Mouse (Mus musculus): ENCODE measurements at regions not wholly inside any gene's neighbourhood (a gene's known extent, or its start where the extent isn't known, plus 50 kb on each side); places are given as distances from the start of the nearest gene placed in this dataset.

GRCm38 (mm10) chrX:140279266-140279665 lies 62.8 kb upstream of the Frmpd3 start:
- Histone ChIP-seq H3K27me3 (ENCODE audit: insufficient read depth, poor library complexity, severe bottlenecking) (peaks cover 92% of the 10 kb centered on the region), H3K27ac (no peak overlapping the region), H3K4me1 (replicated peaks) (peaks cover 9% of the 10 kb centered on the region; the same call in 1 of the 2 replicates), H3K9me3 (no peaks in the 10 kb centered on the region), H3K4me3 (peak overlapping the region; percentile 64; the same call in 1 of the 2 replicates), H3K36me3 (no peaks in the 10 kb centered on the region)
- DNase-seq (ENCODE audit: low spot score): peak; percentile 22
- WGBS: 15% methylated on average over 6 of the region's 6 CpGs

DNA sequence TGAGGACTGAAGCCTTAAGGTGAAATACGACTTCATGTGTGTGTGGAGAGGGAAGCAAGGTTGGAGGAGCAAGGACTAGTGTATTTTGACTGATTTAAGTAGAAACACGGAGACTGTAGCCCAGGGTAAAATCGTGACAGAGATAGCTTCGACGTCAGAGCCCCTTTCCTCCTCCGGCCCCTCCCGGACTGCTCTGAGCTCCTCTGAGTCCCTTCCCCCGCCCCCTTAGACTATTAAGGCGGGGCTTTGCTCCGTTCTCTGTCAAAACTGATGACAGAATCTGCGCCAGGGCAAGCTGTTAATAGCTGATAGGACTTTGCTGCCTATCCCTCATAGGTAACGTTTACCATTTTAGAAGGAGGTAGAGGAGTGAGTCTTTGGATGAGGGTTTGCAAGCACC lies 62.0 kb upstream of the Frmpd3 start:
- Histone ChIP-seq H3K4me3 (0 out of 2 replicates have a peak overlapping the region, but pooled peaks have one; percentile 1), H3K27me3 (ENCODE audit: insufficient read depth, poor library complexity, severe bottlenecking) (peaks cover 92% of the 10 kb centered on the region), H3K27ac (no peak overlapping the region), H3K4me1 (replicated peaks) (peaks cover 9% of the 10 kb centered on the region; the same call in 1 of the 2 replicates), H3K9me3 (no peaks in the 10 kb centered on the region), H3K36me3 (no peaks in the 10 kb centered on the region)
- 22% methylated on average over 12 of the region's 12 CpGs for WGBS
- no peak for DNase-seq (ENCODE audit: low spot score)
